Mouse (Mus musculus): Measurements from ENCODE around the gene Iqcn. TPM values are rescaled to one million over a fixed set of nuclear protein-coding genes. Genes with fewer than 3 reads are reported as not detected.
A peak's percentile ranks its signal among the peaks of the same experiment; 100 is the strongest.

The Iqcn gene
- polyA plus RNA-seq, 1 experiment from 2014 or later, result 0.05 TPM

GRCm38 (mm10) chr8:70667071-70667470, 36.2 kb upstream of the Iqcn start:
- 78% methylated on average over 5 of the region's 5 CpGs for WGBS
- no peaks in the 10 kb centered on the region for H3K27me3 ChIP-seq (replicated peaks; ENCODE audit: low read depth, poor library complexity, severe bottlenecking)
- H3K4me1 ChIP-seq, result peaks cover 11% of the 10 kb centered on the region
- H3K27ac ChIP-seq (replicated peaks), result no peak overlapping the region
- no peak overlapping the region for H3K4me3 ChIP-seq
- no peaks in the 10 kb centered on the region for H3K36me3 ChIP-seq (replicated peaks)
- 0 out of 2 replicates have a peak, but pooled peaks cover 4% of the 10 kb centered on the region for H3K9me3 ChIP-seq
- DNase-seq (ENCODE audit: low spot score), result no peak

- H3K27me3 ChIP-seq (replicated peaks; ENCODE audit: low read depth, poor library complexity, severe bottlenecking), result no peaks in the 10 kb centered on the region
These were observed 31.5 kb upstream of the Iqcn start for GRCm38 (mm10) chr8:70671615-70672324.

GRCm38 (mm10) chr8:70672325-70673078, 30.8 kb upstream of the Iqcn start:
- no peak for DNase-seq (ENCODE audit: low spot score)
- peaks cover 14% of the 10 kb centered on the region for H3K36me3 ChIP-seq (replicated peaks)
- WGBS, result 40% methylated on average over 19 of the region's 19 CpGs

More at GRCm38 (mm10) chr8:70671615-70672324, 31.5 kb upstream of the Iqcn start:
- H3K27ac ChIP-seq (replicated peaks), result peak overlapping the region; percentile 95
- no peak for DNase-seq (ENCODE audit: low spot score)
- 61% methylated on average over 10 of the region's 10 CpGs for WGBS
- H3K9me3 ChIP-seq, result 0 out of 2 replicates have a peak, but pooled peaks cover 4% of the 10 kb centered on the region
- H3K4me3 ChIP-seq, result peak overlapping the region; percentile 67; the same call in 1 of the 2 replicates
- peaks cover 8% of the 10 kb centered on the region for H3K36me3 ChIP-seq (replicated peaks)
- H3K4me1 ChIP-seq, result peaks cover 33% of the 10 kb centered on the region

GRCm38 (mm10) chr8:70673079-70673856, 30.0 kb upstream of the Iqcn start, which contains the start of gene Lsm4:
Gene Lsm4 (plus strand): TSS chr8:70673248.
- peak within 1 kb of the TSS; percentile 95 for H3K27ac ChIP-seq (replicated peaks)
- no peaks in the 10 kb centered on the region for H3K27me3 ChIP-seq (replicated peaks; ENCODE audit: low read depth, poor library complexity, severe bottlenecking)
- peaks cover 22% of the 10 kb centered on the region for H3K36me3 ChIP-seq (replicated peaks)
- peak within 1 kb of the TSS; percentile 67 for H3K4me3 ChIP-seq
- DNase-seq (ENCODE audit: low spot score), result peak; percentile 97
- under 1% methylated on average over 60 of the region's 60 CpGs for WGBS
- H3K4me1 ChIP-seq, result peaks cover 33% of the 10 kb centered on the region
- H3K9me3 ChIP-seq, result 0 out of 2 replicates have a peak, but pooled peaks cover 1% of the 10 kb centered on the region

More at GRCm38 (mm10) chr8:70672325-70673078, 30.8 kb upstream of the Iqcn start:
- Histone ChIP-seq H3K4me3 (peak overlapping the region; percentile 67), H3K4me1 (peaks cover 33% of the 10 kb centered on the region), H3K9me3 (0 out of 2 replicates have a peak, but pooled peaks cover 4% of the 10 kb centered on the region), H3K27ac (replicated peaks) (peak overlapping the region; percentile 95), H3K27me3 (replicated peaks; ENCODE audit: low read depth, poor library complexity, severe bottlenecking) (no peaks in the 10 kb centered on the region)

GRCm38 (mm10) chr8:70674109-70674508, 29.1 kb upstream of the Iqcn start:
- Histone ChIP-seq H3K27ac (replicated peaks) (peak overlapping the region; percentile 95), H3K9me3 (no peaks in the 10 kb centered on the region), H3K27me3 (replicated peaks; ENCODE audit: low read depth, poor library complexity, severe bottlenecking) (no peaks in the 10 kb centered on the region), H3K4me3 (peak overlapping the region; percentile 67), H3K4me1 (peaks cover 33% of the 10 kb centered on the region), H3K36me3 (replicated peaks) (peaks cover 30% of the 10 kb centered on the region)
- no peak for DNase-seq (ENCODE audit: low spot score)
- WGBS, result 87% methylated on average over 3 of the region's 3 CpGs

- H3K4me3 ChIP-seq, result peak overlapping the region; percentile 67
- H3K27me3 ChIP-seq (replicated peaks; ENCODE audit: low read depth, poor library complexity, severe bottlenecking), result no peaks in the 10 kb centered on the region
- H3K36me3 ChIP-seq (replicated peaks), result peaks cover 36% of the 10 kb centered on the region
- DNase-seq (ENCODE audit: low spot score), result no peak
- WGBS, result 74% methylated on average over 4 of the region's 4 CpGs
- H3K9me3 ChIP-seq, result no peaks in the 10 kb centered on the region
- peaks cover 37% of the 10 kb centered on the region for H3K4me1 ChIP-seq
- peak overlapping the region; percentile 95 for H3K27ac ChIP-seq (replicated peaks)
These were observed 28.5 kb upstream of the Iqcn start for GRCm38 (mm10) chr8:70674716-70675115.

- Histone ChIP-seq H3K4me1 (peaks cover 37% of the 10 kb centered on the region), H3K27me3 (replicated peaks; ENCODE audit: low read depth, poor library complexity, severe bottlenecking) (no peaks in the 10 kb centered on the region), H3K36me3 (replicated peaks) (peaks cover 43% of the 10 kb centered on the region), H3K4me3 (no peak overlapping the region), H3K27ac (replicated peaks) (0 out of 2 replicates have a peak overlapping the region, but pooled peaks have one; percentile 95), H3K9me3 (no peaks in the 10 kb centered on the region)
- DNase-seq (ENCODE audit: low spot score), result no peak
- WGBS, result 85% methylated on average over 1 of the region's 1 CpGs
These were observed 27.9 kb upstream of the Iqcn start for GRCm38 (mm10) chr8:70675336-70675735.

GRCm38 (mm10) chr8:70677451-70678080, 25.7 kb upstream of the Iqcn start:
- peaks cover 39% of the 10 kb centered on the region for H3K4me1 ChIP-seq
- 94% methylated on average over 15 of the region's 15 CpGs for WGBS
- H3K27ac ChIP-seq (replicated peaks), result no peak overlapping the region
- no peak for DNase-seq (ENCODE audit: low spot score)
- H3K36me3 ChIP-seq (replicated peaks), result peaks cover 46% of the 10 kb centered on the region
- H3K27me3 ChIP-seq (replicated peaks; ENCODE audit: low read depth, poor library complexity, severe bottlenecking), result no peaks in the 10 kb centered on the region
- no peak overlapping the region for H3K4me3 ChIP-seq
- no peaks in the 10 kb centered on the region for H3K9me3 ChIP-seq

GRCm38 (mm10) chr8:70678679-70679078, 24.6 kb upstream of the Iqcn start:
- no peak overlapping the region; the same call in 1 of the 2 replicates for H3K4me3 ChIP-seq
- peak overlapping the region; percentile 40; the same call in 1 of the 2 replicates for H3K27ac ChIP-seq (replicated peaks)
- no peaks in the 10 kb centered on the region for H3K27me3 ChIP-seq (replicated peaks; ENCODE audit: low read depth, poor library complexity, severe bottlenecking)
- no peaks in the 10 kb centered on the region for H3K9me3 ChIP-seq
- DNase-seq (ENCODE audit: low spot score), result no peak
- peaks cover 46% of the 10 kb centered on the region for H3K36me3 ChIP-seq (replicated peaks)
- peaks cover 36% of the 10 kb centered on the region for H3K4me1 ChIP-seq

- Histone ChIP-seq H3K4me1 (peaks cover 32% of the 10 kb centered on the region), H3K4me3 (no peak overlapping the region), H3K27ac (replicated peaks) (no peak overlapping the region), H3K27me3 (replicated peaks; ENCODE audit: low read depth, poor library complexity, severe bottlenecking) (no peaks in the 10 kb centered on the region), H3K36me3 (replicated peaks) (peaks cover 46% of the 10 kb centered on the region), H3K9me3 (no peaks in the 10 kb centered on the region)
- 90% methylated on average over 4 of the region's 4 CpGs for WGBS
- no peak for DNase-seq (ENCODE audit: low spot score)
These were observed 23.9 kb upstream of the Iqcn start for GRCm38 (mm10) chr8:70679404-70679803.

- H3K4me1 ChIP-seq, result peaks cover 28% of the 10 kb centered on the region
- DNase-seq (ENCODE audit: low spot score), result no peak
- no peak overlapping the region for H3K4me3 ChIP-seq
- peaks cover 46% of the 10 kb centered on the region for H3K36me3 ChIP-seq (replicated peaks)
- H3K27ac ChIP-seq (replicated peaks), result no peak overlapping the region
- H3K9me3 ChIP-seq, result no peaks in the 10 kb centered on the region
- 86% methylated on average over 3 of the region's 3 CpGs for WGBS
- no peaks in the 10 kb centered on the region for H3K27me3 ChIP-seq (replicated peaks; ENCODE audit: low read depth, poor library complexity, severe bottlenecking)
These were observed 23.2 kb upstream of the Iqcn start for GRCm38 (mm10) chr8:70680039-70680438.
